Mouse (Mus musculus) E14TG2a.4 (cell line): ENCODE measurements at regions not wholly inside any gene's neighbourhood (a gene's known extent, or its start where the extent isn't known, plus 50 kb on each side); places are given as distances from the start of the nearest gene placed in this dataset.

Experiments used
- H3K27me3 ChIP-seq: 2 replicates; pipeline ENCODE4 v1.6.1; 2014; ENCODE audit warnings: low read length, control low read depth; ENCODE audit not compliant: insufficient read depth
- H3K36me3 ChIP-seq: 2 replicates; pipeline ENCODE4 v1.6.1; 2014; ENCODE audit warnings: low read length, control low read depth; ENCODE audit not compliant: insufficient read depth
- H3K4me1 ChIP-seq: replicated peaks from 2 replicates; pipeline ENCODE4 v1.6.1; 2014; ENCODE audit warnings: low read depth, low read length, control low read depth
- H3K4me3 ChIP-seq: replicated peaks from 2 replicates; pipeline ENCODE4 v1.5.1; 2014; ENCODE audit warnings: mild to moderate bottlenecking, low read length
- H3K9me3 ChIP-seq: 2 replicates; pipeline ENCODE4 v1.6.1; 2014; ENCODE audit warnings: low read length, control low read depth
- CTCF ChIP-seq: conservative IDR thresholded peaks from 2 replicates; pipeline ENCODE4 v1.5.1; 2014; ENCODE audit warnings: low read length
- NANOG ChIP-seq: IDR thresholded peaks from 2 replicates; pipeline ENCODE4 v1.6.1; 2014; ENCODE audit warnings: borderline replicate concordance, low read length, mixed read lengths
- POU5F1 ChIP-seq: IDR thresholded peaks from 2 replicates; pipeline ENCODE4 v1.6.1; 2014; ENCODE audit warnings: low read length, borderline replicate concordance

- no peak for TF ChIP-seq NANOG
- TF ChIP-seq POU5F1: no peak
- no peak for TF ChIP-seq CTCF
- H3K36me3 ChIP-seq: no peaks in the 10 kb centered on the region
- no peaks in the 10 kb centered on the region for H3K9me3 ChIP-seq
- no peak overlapping the region for H3K4me3 ChIP-seq
- no peaks in the 10 kb centered on the region for H3K27me3 ChIP-seq
- no peaks in the 10 kb centered on the region for H3K4me1 ChIP-seq
Measured at GRCm38 (mm10) chr9:83258986-83259385, 112.5 kb upstream of the Hmgn3 start.

GRCm38 (mm10) chr9:83258476-83258875 lies 112.0 kb upstream of the Hmgn3 start:
- H3K4me1 ChIP-seq: no peaks in the 10 kb centered on the region
- H3K36me3 ChIP-seq: no peaks in the 10 kb centered on the region
- no peak for TF ChIP-seq POU5F1
- no peak for TF ChIP-seq CTCF
- TF ChIP-seq NANOG: no peak
- H3K27me3 ChIP-seq: no peaks in the 10 kb centered on the region
- H3K4me3 ChIP-seq: no peak overlapping the region
- no peaks in the 10 kb centered on the region for H3K9me3 ChIP-seq

- H3K9me3 ChIP-seq: no peaks in the 10 kb centered on the region
- TF ChIP-seq CTCF (no peak), POU5F1 (no peak), NANOG (no peak)
- no peaks in the 10 kb centered on the region for H3K36me3 ChIP-seq
- H3K27me3 ChIP-seq: no peaks in the 10 kb centered on the region
- no peaks in the 10 kb centered on the region for H3K4me1 ChIP-seq
- H3K4me3 ChIP-seq: no peak overlapping the region
Measured at GRCm38 (mm10) chr9:83254356-83254755, 107.9 kb upstream of the Hmgn3 start.

- Histone ChIP-seq H3K36me3 (no peaks in the 10 kb centered on the region), H3K4me3 (no peak overlapping the region), H3K9me3 (no peaks in the 10 kb centered on the region), H3K27me3 (no peaks in the 10 kb centered on the region), H3K4me1 (no peaks in the 10 kb centered on the region)
- TF ChIP-seq POU5F1 (no peak), NANOG (no peak), CTCF (no peak)
Measured at GRCm38 (mm10) chr9:83253789-83254188, 107.3 kb upstream of the Hmgn3 start.

- Histone ChIP-seq H3K9me3 (no peaks in the 10 kb centered on the region), H3K4me3 (no peak overlapping the region), H3K36me3 (no peaks in the 10 kb centered on the region), H3K27me3 (no peaks in the 10 kb centered on the region), H3K4me1 (no peaks in the 10 kb centered on the region)
- no peak for TF ChIP-seq NANOG
- TF ChIP-seq CTCF: no peak
- TF ChIP-seq POU5F1: no peak
Measured at GRCm38 (mm10) chr9:83251793-83252192, 105.3 kb upstream of the Hmgn3 start.

GRCm38 (mm10) chr9:83249871-83250270 lies 103.4 kb upstream of the Hmgn3 start:
- no peak overlapping the region for H3K4me3 ChIP-seq
- no peaks in the 10 kb centered on the region for H3K36me3 ChIP-seq
- no peaks in the 10 kb centered on the region for H3K9me3 ChIP-seq
- no peaks in the 10 kb centered on the region for H3K27me3 ChIP-seq
- no peaks in the 10 kb centered on the region for H3K4me1 ChIP-seq
- TF ChIP-seq CTCF: no peak
- no peak for TF ChIP-seq NANOG
- TF ChIP-seq POU5F1: no peak

- Histone ChIP-seq H3K4me3 (no peak overlapping the region), H3K36me3 (no peaks in the 10 kb centered on the region), H3K27me3 (no peaks in the 10 kb centered on the region), H3K9me3 (no peaks in the 10 kb centered on the region), H3K4me1 (no peaks in the 10 kb centered on the region)
- TF ChIP-seq POU5F1 (no peak), NANOG (no peak), CTCF (no peak)
Measured at GRCm38 (mm10) chr9:83248164-83248730, 101.8 kb upstream of the Hmgn3 start.

- Histone ChIP-seq H3K9me3 (no peaks in the 10 kb centered on the region), H3K4me3 (no peak overlapping the region), H3K36me3 (no peaks in the 10 kb centered on the region), H3K27me3 (no peaks in the 10 kb centered on the region), H3K4me1 (no peaks in the 10 kb centered on the region)
- TF ChIP-seq CTCF (no peak), NANOG (no peak), POU5F1 (no peak)
Measured at GRCm38 (mm10) chr9:83247066-83247668, 100.7 kb upstream of the Hmgn3 start.

GRCm38 (mm10) chr9:83241119-83241518 lies 94.6 kb upstream of the Hmgn3 start:
- Histone ChIP-seq H3K4me1 (no peaks in the 10 kb centered on the region), H3K27me3 (no peaks in the 10 kb centered on the region), H3K36me3 (no peaks in the 10 kb centered on the region), H3K9me3 (no peaks in the 10 kb centered on the region), H3K4me3 (no peak overlapping the region)
- TF ChIP-seq NANOG: no peak
